29 mouse cellular contexts compared by ENCODE assay signal in the genomic region with DNA sequence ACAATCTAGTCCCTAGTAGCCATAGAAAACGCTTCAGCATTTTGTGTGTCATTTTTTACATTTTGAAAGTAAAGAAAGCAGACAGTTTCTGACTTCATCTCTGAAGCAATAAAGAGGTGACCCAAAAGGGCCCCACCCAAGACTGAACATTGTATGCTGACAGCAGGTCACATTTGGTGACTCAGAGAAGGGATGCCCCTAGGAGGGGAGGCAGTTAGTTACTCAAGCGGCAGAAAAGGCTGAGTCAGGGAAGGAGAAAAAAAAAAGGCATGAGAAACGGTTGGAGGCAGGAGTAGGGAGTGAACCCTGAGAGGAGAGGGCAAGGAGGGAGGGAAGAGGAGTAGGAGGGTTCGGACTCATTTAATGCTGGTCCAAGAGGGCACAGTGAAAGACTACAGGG. TPM values are rescaled to one million over a fixed set of nuclear protein-coding genes. Genes with fewer than 3 reads are reported as not detected.
DNase-seq lines count a peak whose midpoint lies in the region; ATAC-seq lines count a peak whose summit lies in the region.
"Had no signal": no experiment of that assay in that cellular context is flagged by ENCODE, and none has a peak within 500 bp of the region (broad histone marks: within the 10 kb centered on the region; RNA-seq: fewer than 3 reads in every experiment).

No protein-coding gene starts in this region.

- H3K4me3 ChIP-seq in liver, embryonic 11.5 days (ENCODE audit: low read depth, low read length): no peak overlapping the region
- no peak overlapping the region for H3K4me3 ChIP-seq in liver, embryonic 12.5 days
- no peak overlapping the region for H3K4me3 ChIP-seq in intestine, embryonic 15.5 days (replicated peaks)
- H3K4me3 ChIP-seq: embryonic facial prominence, embryonic 12.5 days; erythroblast, embryonic 14.5 days; forebrain, embryonic 13.5 days; heart, embryonic 15.5 days; kidney, embryonic 15.5 days; limb, embryonic 15.5 days; midbrain, embryonic 12.5 days; neural tube, embryonic 13.5 days had no signal

- no peak overlapping the region for H3K9ac ChIP-seq in liver, embryonic 11.5 days (ENCODE audit: low read depth, low read length)
- no peak overlapping the region for H3K9ac ChIP-seq in liver, embryonic 12.5 days
- H3K9ac ChIP-seq in intestine, embryonic 15.5 days: no peak overlapping the region
- H3K9ac ChIP-seq: embryonic facial prominence, embryonic 12.5 days; forebrain, embryonic 13.5 days; heart, embryonic 15.5 days; hindbrain, embryonic 14.5 days; kidney, embryonic 15.5 days; limb, embryonic 15.5 days; midbrain, embryonic 12.5 days; neural tube, embryonic 13.5 days had no signal

- WGBS in liver, embryonic 11.5 days: 65% methylated on average over 4 of the region's 4 CpGs
- 56% methylated on average over 4 of the region's 4 CpGs for whole genome bisulfite sequencing in liver, embryonic 12.5 days (ENCODE audit: insufficient replicate concordance)
- WGBS in intestine, embryonic 15.5 days: 56% methylated on average over 4 of the region's 4 CpGs

- no peak for ATAC-seq in liver, embryonic 11.5 days (replicated peaks; ENCODE audit: low FRiP score)
- ATAC-seq in liver, embryonic 12.5 days: no peak
- peak; percentile 63 for ATAC-seq in intestine, embryonic 15.5 days
- ATAC-seq: forebrain, embryonic 13.5 days; inflammation-experienced regulatory T-cells, adult 6 months had no signal

- H3K27ac ChIP-seq in liver, embryonic 11.5 days (ENCODE audit: low read depth, low read length): no peak overlapping the region
- no peak overlapping the region for H3K27ac ChIP-seq in liver, embryonic 12.5 days
- H3K27ac ChIP-seq in intestine, embryonic 15.5 days: no peak overlapping the region
- H3K27ac ChIP-seq: embryonic facial prominence, embryonic 12.5 days; forebrain, embryonic 13.5 days; heart, embryonic 15.5 days; hindbrain, embryonic 14.5 days; kidney, embryonic 15.5 days; limb, embryonic 15.5 days; midbrain, embryonic 12.5 days; neural tube, embryonic 13.5 days had no signal

- H3K4me1 ChIP-seq in liver, embryonic 11.5 days (replicated peaks; ENCODE audit: control insufficient read depth, insufficient read depth, low read length): no peaks in the 10 kb centered on the region
- H3K4me1 ChIP-seq in liver, embryonic 12.5 days: no peaks in the 10 kb centered on the region
- no peaks in the 10 kb centered on the region for H3K4me1 ChIP-seq in intestine, embryonic 15.5 days (replicated peaks)
- H3K4me1 ChIP-seq: embryonic facial prominence, embryonic 12.5 days; forebrain, embryonic 13.5 days; heart, embryonic 15.5 days; kidney, embryonic 15.5 days; limb, embryonic 15.5 days; midbrain, embryonic 12.5 days; neural tube, embryonic 13.5 days had no signal

- DNase-seq in liver, embryonic 11.5 days (ENCODE audit: low spot score): peak; percentile 10
- peak; percentile 46 for DNase-seq in Muller cell, postnatal 12 days (ENCODE audit: inconsistent ontology term)
- DNase-seq in neural tube, embryonic 10.5 days (ENCODE audit: extremely low spot score, low spot score): no peak
- no peak for DNase-seq in urinary bladder, adult 2 months (ENCODE audit: low spot score)
- no peak for DNase-seq in cerebellum, adult 9-11 months
- DNase-seq: adrenal gland, postnatal 36 days; cerebellum, adult 11 months; cerebellum, postnatal 10 days; gastrocnemius, postnatal 36 days; heart, postnatal 36 days; layer of hippocampus, adult 9-11 months; left cerebral cortex, postnatal 4 days; lung, postnatal 10 days had no signal

- H3K36me3 ChIP-seq in liver, embryonic 11.5 days (ENCODE audit: control insufficient read depth, insufficient read depth, low read length): no peaks in the 10 kb centered on the region
- H3K36me3 ChIP-seq in liver, embryonic 12.5 days: no peaks in the 10 kb centered on the region
- H3K36me3 ChIP-seq in intestine, embryonic 15.5 days: no peaks in the 10 kb centered on the region
- H3K36me3 ChIP-seq: embryonic facial prominence, embryonic 12.5 days; heart, embryonic 15.5 days; kidney, embryonic 15.5 days; limb, embryonic 15.5 days; midbrain, embryonic 12.5 days; neural tube, embryonic 13.5 days had no signal

- no peak overlapping the region for H3K4me2 ChIP-seq in liver, embryonic 11.5 days
- H3K4me2 ChIP-seq in liver, embryonic 12.5 days: no peak overlapping the region
- no peak overlapping the region for H3K4me2 ChIP-seq in intestine, embryonic 15.5 days (replicated peaks)
- H3K4me2 ChIP-seq: embryonic facial prominence, embryonic 12.5 days; forebrain, embryonic 13.5 days; heart, embryonic 15.5 days; hindbrain, embryonic 14.5 days; kidney, embryonic 15.5 days; limb, embryonic 15.5 days; midbrain, embryonic 12.5 days; neural tube, embryonic 13.5 days had no signal

- H3K9me3 ChIP-seq in liver, embryonic 11.5 days (ENCODE audit: control insufficient read depth, low read length): no peaks in the 10 kb centered on the region
- H3K9me3 ChIP-seq in liver, embryonic 12.5 days (replicated peaks): no peaks in the 10 kb centered on the region
- H3K9me3 ChIP-seq in intestine, embryonic 15.5 days: no peaks in the 10 kb centered on the region
- H3K9me3 ChIP-seq: embryonic facial prominence, embryonic 12.5 days; forebrain, embryonic 13.5 days; heart, embryonic 15.5 days; kidney, embryonic 15.5 days; limb, embryonic 15.5 days; midbrain, embryonic 12.5 days; neural tube, embryonic 13.5 days had no signal

- H3K27me3 ChIP-seq in liver, embryonic 11.5 days (replicated peaks; ENCODE audit: control insufficient read depth, insufficient read depth, low read length): no peaks in the 10 kb centered on the region
- no peaks in the 10 kb centered on the region for H3K27me3 ChIP-seq in liver, embryonic 12.5 days (replicated peaks)
- H3K27me3 ChIP-seq in intestine, embryonic 15.5 days (replicated peaks): no peaks in the 10 kb centered on the region
- H3K27me3 ChIP-seq: embryonic facial prominence, embryonic 12.5 days; forebrain, embryonic 13.5 days; heart, embryonic 15.5 days; kidney, embryonic 15.5 days; limb, embryonic 15.5 days; midbrain, embryonic 12.5 days; neural tube, embryonic 13.5 days had no signal

RNA-seq across cellular contexts. Expression of gene Calm4, which starts 15.5 kb away (rescaled TPM):
- not detected in 2 replicates for polyA plus RNA-seq in liver, embryonic 11.5 days (2014; fragmentation: Nextera tagmentation; extraction: Ambion mirVana)
- not detected in 2 replicates for polyA plus RNA-seq in liver, embryonic 12.5 days (2016; fragmentation: Nextera tagmentation; extraction: Ambion mirVana)
- not detected in 2 replicates for polyA plus RNA-seq in intestine, embryonic 15.5 days (2015; fragmentation: Nextera tagmentation; extraction: Ambion mirVana)
- polyA plus RNA-seq in urinary bladder, adult 2 months (2012; rRNA removed): not detected in 2 replicates
- polyA plus RNA-seq: erythroblast, embryonic 14.5 days; forebrain, embryonic 13.5 days; hindbrain, embryonic 14.5 days; inflammation-experienced regulatory T-cells, adult 6 months; large intestine, adult 2 months; liver, embryonic 16.5 days; midbrain, embryonic 12.5 days; neural tube, embryonic 13.5 days; spleen, adult 2 months had no signal

RNA-seq across cellular contexts. Expression of gene Calml3, which starts 18.0 kb away (rescaled TPM):
- polyA plus RNA-seq in liver, embryonic 11.5 days (2014; fragmentation: Nextera tagmentation; extraction: Ambion mirVana): 0.19 TPM in 1 of 2 replicates, not detected in the other
- polyA plus RNA-seq in liver, embryonic 12.5 days (2016; fragmentation: Nextera tagmentation; extraction: Ambion mirVana): not detected in 2 replicates
- not detected in 2 replicates for polyA plus RNA-seq in intestine, embryonic 15.5 days (2015; fragmentation: Nextera tagmentation; extraction: Ambion mirVana)
- 0.13 and 0.19 TPM in 2 replicates for polyA plus RNA-seq in urinary bladder, adult 2 months (2012; rRNA removed)
- polyA plus RNA-seq: erythroblast, embryonic 14.5 days; forebrain, embryonic 13.5 days; heart, embryonic 15.5 days; hindbrain, embryonic 14.5 days; inflammation-experienced regulatory T-cells, adult 6 months; large intestine, adult 2 months; liver, embryonic 16.5 days; midbrain, embryonic 12.5 days; neural tube, embryonic 13.5 days had no signal

RNA-seq across cellular contexts. Expression of gene Calm5, which starts 31.9 kb away (rescaled TPM):
- polyA plus RNA-seq in liver, embryonic 11.5 days (2014; fragmentation: Nextera tagmentation; extraction: Ambion mirVana): not detected in 2 replicates
- polyA plus RNA-seq in liver, embryonic 12.5 days (2016; fragmentation: Nextera tagmentation; extraction: Ambion mirVana): not detected in 2 replicates
- polyA plus RNA-seq in intestine, embryonic 15.5 days (2015; fragmentation: Nextera tagmentation; extraction: Ambion mirVana): not detected in 2 replicates
- polyA plus RNA-seq in urinary bladder, adult 2 months (2012; rRNA removed): not detected in 2 replicates
- polyA plus RNA-seq: embryonic facial prominence, embryonic 12.5 days; erythroblast, embryonic 14.5 days; forebrain, embryonic 13.5 days; heart, embryonic 15.5 days; hindbrain, embryonic 14.5 days; inflammation-experienced regulatory T-cells, adult 6 months; kidney, embryonic 15.5 days; large intestine, adult 2 months; liver, embryonic 16.5 days; midbrain, embryonic 12.5 days; neural tube, embryonic 13.5 days; spleen, adult 2 months; testis, adult 2 months had no signal

Comparison
In these comparisons a context has a peak if more than half of its experiments do, and no peak if none do; other contexts are left out.
1. DNase-seq: peak in liver, embryonic 11.5 days (single experiment) and Muller cell, postnatal 12 days (single experiment); none in neural tube, embryonic 10.5 days (single experiment), urinary bladder, adult 2 months (single experiment) and cerebellum, adult 9-11 months (single experiment).